Mouse (Mus musculus): ENCODE results near the gene Pdhb.

Gene Pdhb

GRCm38 (mm10) chr14:8172507-8173410 is at the start of gene Pdhb:
Gene Pdhb, minus strand, starts transcription at chr14:8173025.
- DNase-seq = peak; percentile 99 to 100

DNA sequence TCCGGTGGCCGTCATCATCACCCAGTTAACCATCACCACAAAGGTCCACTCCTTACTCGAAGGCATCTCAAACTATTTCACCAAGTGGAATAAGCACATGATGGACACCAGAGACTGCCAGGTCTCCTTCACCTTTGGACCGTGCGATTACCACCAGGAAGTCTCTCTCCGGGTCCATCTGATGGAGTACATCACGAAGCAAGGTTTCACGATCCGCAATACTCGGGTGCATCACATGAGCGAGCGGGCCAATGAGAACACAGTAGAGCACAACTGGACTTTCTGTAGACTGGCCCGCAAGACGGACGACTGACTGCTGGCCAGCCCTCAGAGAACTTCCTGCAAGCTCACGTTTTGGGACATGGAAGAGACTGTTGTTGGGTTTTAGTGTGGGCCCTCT is 49.7 kb upstream of the Pdhb start:
- no peak for DNase-seq

GRCm38 (mm10) chr14:8220912-8221311 is 48.1 kb upstream of the Pdhb start:
- DNase-seq = no peak

GRCm38 (mm10) chr14:8220306-8220705 is 47.5 kb upstream of the Pdhb start:
- no peak for DNase-seq

- no peak for DNase-seq
These were observed 47.1 kb upstream of the Pdhb start for GRCm38 (mm10) chr14:8219876-8220275.

GRCm38 (mm10) chr14:8218730-8219380 is 46.0 kb upstream of the Pdhb start:
- DNase-seq = peak in 1 of 2 experiments; percentile 43

DNA sequence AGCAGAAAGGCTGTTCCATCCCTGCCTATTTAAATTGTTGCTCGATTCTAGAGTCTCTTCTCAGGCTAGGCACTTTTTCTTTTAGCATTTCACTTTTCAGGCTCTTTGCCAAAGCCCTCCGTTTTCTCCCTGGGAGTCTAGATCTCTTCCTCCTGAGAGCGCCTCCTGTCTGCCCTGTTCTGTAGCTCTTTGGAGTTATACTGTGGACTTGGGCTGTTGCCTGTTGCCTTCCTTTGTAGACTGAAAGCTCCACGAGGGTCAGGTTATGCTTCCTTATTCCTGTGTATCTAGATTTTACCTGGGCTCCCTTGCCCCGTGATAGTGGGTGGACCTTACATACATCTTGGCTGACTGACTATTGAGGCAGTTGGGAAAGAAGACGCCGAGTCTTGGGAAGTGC is 45.4 kb upstream of the Pdhb start:
- DNase-seq = no peak

DNA sequence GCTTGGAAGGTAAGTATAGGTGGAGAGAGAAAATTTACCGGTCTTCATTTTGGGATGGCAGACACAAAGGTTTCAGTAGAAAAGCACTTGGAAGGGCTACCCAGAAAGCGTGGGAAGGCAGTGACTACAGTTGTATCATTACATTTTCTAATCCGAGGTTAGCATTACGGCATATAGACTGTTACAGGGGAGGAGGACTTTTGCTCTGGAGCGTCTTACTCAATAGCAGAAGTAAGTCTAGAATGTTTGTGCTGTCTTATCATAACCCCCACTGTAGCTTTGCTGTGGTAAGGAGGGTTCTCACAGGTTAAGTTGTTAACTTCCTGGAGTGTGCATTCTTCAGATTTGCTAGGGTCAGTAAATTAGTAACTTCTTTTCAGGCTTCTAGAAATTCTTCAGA is 43.3 kb upstream of the Pdhb start:
- no peak for DNase-seq

- DNase-seq = peak; percentile 28 to 49
These were observed 42.5 kb upstream of the Pdhb start for GRCm38 (mm10) chr14:8215208-8215778.

- peak; percentile 80 to 87 for DNase-seq
These were observed 41.7 kb upstream of the Pdhb start for GRCm38 (mm10) chr14:8214299-8215207.

GRCm38 (mm10) chr14:8213803-8214224 is 41.0 kb upstream of the Pdhb start, which contains the start of gene Kctd6:
Gene Kctd6, plus strand, starts transcription at chr14:8214140.
- peak; percentile 100 for DNase-seq

DNA sequence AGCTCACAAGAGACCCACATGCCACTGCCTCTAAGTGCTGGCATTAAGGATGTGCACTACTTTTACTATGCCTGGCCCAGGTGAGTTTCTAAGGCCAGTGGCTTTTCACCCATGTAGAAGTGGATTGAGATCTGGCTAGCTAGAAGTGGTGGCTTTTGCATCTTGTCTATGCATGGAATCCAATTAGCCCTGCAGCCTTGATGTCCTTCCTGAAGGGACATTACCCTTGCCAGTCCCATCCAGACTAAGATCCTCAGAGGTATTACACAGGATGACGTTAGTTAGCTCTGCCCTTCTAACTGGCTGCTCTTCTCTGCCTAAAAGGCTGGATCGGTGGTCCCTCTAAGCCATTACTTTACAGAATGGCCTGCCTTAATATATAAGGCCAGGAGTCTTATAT is 40.2 kb upstream of the Pdhb start:
- no peak for DNase-seq

DNA sequence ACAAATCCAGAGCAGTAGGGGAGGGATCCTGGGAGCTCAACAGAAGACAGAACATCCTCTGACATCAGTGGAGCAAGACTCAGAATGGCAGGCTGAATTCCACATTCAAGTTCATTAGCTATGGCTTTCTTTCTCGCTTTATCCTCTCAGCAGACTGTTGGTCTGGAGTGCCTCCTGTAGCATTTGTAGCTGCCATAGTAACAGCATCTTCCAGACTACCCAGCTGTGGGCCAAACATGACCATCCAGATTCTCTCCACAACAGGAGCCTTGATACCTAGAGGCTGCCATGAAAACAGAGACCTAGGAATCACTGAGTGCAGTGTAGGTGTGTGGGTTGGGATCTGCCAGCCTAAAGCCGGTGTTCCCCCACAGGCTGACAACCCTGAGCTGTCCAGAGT is 37.1 kb upstream of the Pdhb start:
- no peak for DNase-seq

GRCm38 (mm10) chr14:8208876-8209275 is 36.1 kb upstream of the Pdhb start:
- DNase-seq = no peak

GRCm38 (mm10) chr14:8207543-8207942 is 34.7 kb upstream of the Pdhb start:
- DNase-seq = no peak

DNA sequence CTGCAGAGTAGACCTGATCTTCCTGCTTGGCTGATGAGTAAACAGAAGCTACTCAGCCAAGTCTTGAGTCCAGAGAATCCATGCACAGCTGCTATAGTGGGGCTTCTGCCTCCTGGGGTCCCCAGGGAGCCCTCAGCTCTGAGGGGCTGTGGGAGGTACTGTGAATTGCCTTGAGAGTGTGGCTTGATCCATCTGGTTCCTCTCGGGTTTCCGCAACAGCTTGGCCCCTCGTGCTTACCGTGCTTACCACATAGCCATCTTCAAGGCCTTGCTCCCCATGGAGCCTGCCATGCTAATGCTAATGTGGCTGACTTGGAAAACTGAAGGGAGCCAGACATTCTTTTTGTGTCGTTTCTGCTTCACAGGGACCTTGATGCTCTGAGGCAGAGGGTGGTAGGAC is 34.3 kb upstream of the Pdhb start:
- no peak for DNase-seq

- DNase-seq = no peak
These were observed 33.5 kb upstream of the Pdhb start for GRCm38 (mm10) chr14:8206179-8206910.

DNA sequence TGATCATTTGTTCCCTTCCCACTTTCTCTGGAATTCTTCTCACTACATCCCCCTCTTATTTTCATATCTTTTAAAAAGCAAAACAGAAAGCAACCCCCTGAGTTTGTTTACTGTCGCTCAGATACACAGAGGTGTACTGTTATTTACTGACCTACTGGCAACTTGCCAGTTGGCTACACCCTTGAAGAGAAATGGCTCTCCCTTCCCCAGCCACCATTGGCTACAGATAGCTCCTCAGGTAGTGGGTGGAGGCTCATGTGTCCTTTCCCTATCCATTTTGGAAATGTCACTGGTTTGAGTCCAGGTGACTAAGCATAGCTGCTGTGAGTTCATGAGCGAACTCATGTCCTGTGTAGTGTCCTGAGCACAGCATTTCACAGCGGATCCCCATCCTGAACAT is 28.9 kb upstream of the Pdhb start:
- DNase-seq = no peak

- DNase-seq = no peak
These were observed 27.9 kb upstream of the Pdhb start for GRCm38 (mm10) chr14:8200769-8201168.

GRCm38 (mm10) chr14:8192727-8193126 is 19.9 kb upstream of the Pdhb start:
- no peak for DNase-seq

DNA sequence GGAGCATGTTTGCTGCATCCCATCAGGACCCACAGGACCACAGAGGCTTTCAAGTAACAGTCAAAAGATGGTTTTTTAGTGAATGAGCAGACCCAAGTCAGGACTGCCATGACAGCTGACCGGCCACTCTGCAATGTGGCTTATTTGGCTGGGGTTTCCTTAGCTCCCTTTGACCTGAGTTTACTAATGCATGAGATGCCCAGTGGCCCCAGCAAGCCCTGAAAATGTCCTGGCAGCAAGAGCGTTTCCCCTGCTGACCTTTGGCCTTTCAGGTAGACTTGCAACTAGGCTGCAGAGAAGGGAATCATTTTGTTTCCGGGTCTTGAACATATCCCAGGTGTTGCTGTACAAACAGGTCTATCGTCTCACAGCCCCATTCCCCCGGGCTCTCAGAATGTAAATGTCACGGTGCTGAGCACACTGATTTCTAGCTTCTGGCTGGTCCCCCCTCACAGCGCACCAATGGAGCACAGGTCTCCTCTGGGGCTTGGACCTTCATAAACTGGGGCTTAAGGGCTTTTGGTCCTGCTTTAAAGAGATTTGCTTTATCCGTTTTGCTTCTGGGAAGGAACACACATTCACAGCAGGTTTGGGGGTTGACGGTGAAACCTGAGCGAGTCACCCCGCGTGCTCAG is 18.6 kb upstream of the Pdhb start:
- DNase-seq = no peak

All from kidney, postnatal 4 days (tissue).